Mouse (Mus musculus) layer of hippocampus, adult 9-10 months (tissue): ENCODE measurements at regions not wholly inside any gene's neighbourhood (a gene's known extent, or its start where the extent isn't known, plus 50 kb on each side); places are given as distances from the start of the nearest gene placed in this dataset.

ENCODE experiments used
- DNase-seq: peaks from one replicate; pipeline ENCODE4 v3.0.0; 2022; ENCODE audit warnings: low spot score

- DNase-seq, result no peak
Measured at GRCm38 (mm10) chr7:71411293-71412011, 60.2 kb upstream of the Gm10295 start.

GRCm38 (mm10) chr7:71409903-71410302 lies 58.6 kb upstream of the Gm10295 start:
- no peak for DNase-seq

GRCm38 (mm10) chr7:71409061-71409460 lies 57.8 kb upstream of the Gm10295 start:
- DNase-seq, result no peak

GRCm38 (mm10) chr7:71406283-71406682 lies 55.0 kb upstream of the Gm10295 start:
- DNase-seq, result no peak
